Mouse (Mus musculus): ENCODE measurements around the gene Itsn1.

GRCm38 (mm10) chr16:91762476-91762875 lies 33.4 kb downstream of the Itsn1 start:
- TF ChIP-seq POLR2A (IDR thresholded peaks at IDR 0.05; ENCODE audit: borderline replicate concordance, extremely low read depth, low read depth, low read length) = no peak
- TF ChIP-seq CTCF (IDR thresholded peaks at IDR 0.05; ENCODE audit: insufficient read depth, low read length) = no peak
